Mouse (Mus musculus) stomach, postnatal 0 days (tissue): ENCODE measurements around the gene Gpr107. TPM values are rescaled to one million over a fixed set of nuclear protein-coding genes. Genes with fewer than 3 reads are reported as not detected.

Source experiments
- ATAC-seq: fragments of 200-750 bp; cut with Nextera tagmentation; 2 replicates; pipeline ENCODE4 v1.8.0; 2017; ENCODE audit not compliant: low FRiP score, low TSS enrichment
- DNase-seq: peaks from one replicate; pipeline ENCODE4 v3.0.0-alpha.2; 2016; ENCODE audit warnings: low spot score
- H3K27ac ChIP-seq: fragments of 300-500 bp; sonication (generic); replicated peaks from 2 replicates; pipeline ENCODE4 v1.5.1; 2014; ENCODE audit warnings: mild to moderate bottlenecking, control low read depth
- H3K27me3 ChIP-seq: fragments of 300-500 bp; sonication (generic); 2 replicates; pipeline ENCODE4 v1.6.1; 2014; ENCODE audit warnings: low read length; ENCODE audit not compliant: control insufficient read depth, insufficient read depth
- H3K36me3 ChIP-seq: fragments of 300-500 bp; sonication (generic); 2 replicates; pipeline ENCODE4 v1.6.1; 2014; ENCODE audit warnings: low read length, mixed read lengths; ENCODE audit not compliant: control insufficient read depth, insufficient read depth
- H3K4me1 ChIP-seq: fragments of 300-500 bp; sonication (generic); replicated peaks from 2 replicates; pipeline ENCODE4 v1.6.1; 2014; ENCODE audit warnings: antibody characterized with exemption; ENCODE audit not compliant: control insufficient read depth, insufficient read depth
- H3K4me2 ChIP-seq: fragments of 300-500 bp; sonication (generic); replicated peaks from 2 replicates; pipeline ENCODE4 v1.6.1; 2014; ENCODE audit warnings: low read depth, mild to moderate bottlenecking, control low read depth, moderate library complexity
- H3K4me3 ChIP-seq: fragments of 300-500 bp; sonication (generic); 2 replicates; pipeline ENCODE4 v1.5.1; 2014; ENCODE audit warnings: low read depth, low read length, control low read depth
- H3K9ac ChIP-seq: fragments of 300-500 bp; sonication (generic); 2 replicates; pipeline ENCODE4 v1.6.1; 2014; ENCODE audit warnings: mild to moderate bottlenecking, low read length, control low read depth, mixed read lengths
- H3K9me3 ChIP-seq: fragments of 300-500 bp; sonication (generic); 2 replicates; pipeline ENCODE4 v1.6.1; 2016; ENCODE audit warnings: low read length; ENCODE audit not compliant: control insufficient read depth
- CTCF ChIP-seq: IDR thresholded peaks from 2 replicates; pipeline ENCODE4 v1.5.1; 2016; ENCODE audit warnings: antibody characterized with exemption, low read depth, mild to moderate bottlenecking, moderate library complexity
- EP300 ChIP-seq: optimal IDR thresholded peaks from 2 replicates; pipeline ENCODE3; 2016; ENCODE audit warnings: antibody characterized with exemption
- WGBS: fragments of 180-500 bp; shearing (Covaris S2); extraction: QIAGEN DNeasy Blood & Tissue Kit; methylation state at CpG from one replicate; pipeline ENCODE4 v1.1.7; 2014; 5-methylcytosine and 5-hydroxymethylcytosine counted together
- polyA plus RNA-seq: library from polyadenylated mRNA; unstranded; fragments of >200 nt; fragmentation: Nextera tagmentation; extraction: Ambion mirVana; gene quantifications from 2 replicates; pipeline ENCODE4 v1.2.1, GENCODE M21; 2015

Gpr107 gene
- polyA plus RNA-seq, 1 experiment from 2014 or later = 23.7 TPM

GRCm38 (mm10) chr2:31206211-31206610 lies 54.1 kb downstream of the Gpr107 start:
- Histone ChIP-seq H3K36me3 (peaks cover 21% of the 10 kb centered on the region), H3K4me1 (no peaks in the 10 kb centered on the region)
- WGBS = 56% methylated on average over 4 of the region's 4 CpGs

GRCm38 (mm10) chr2:31206882-31207281 lies 54.8 kb downstream of the Gpr107 start:
- H3K4me2 ChIP-seq = no peak overlapping the region
- 64% methylated on average over 8 of the region's 8 CpGs for WGBS
- H3K27ac ChIP-seq = no peak overlapping the region
- no peak overlapping the region for H3K4me3 ChIP-seq
- TF ChIP-seq EP300 (no peak), CTCF (no peak)
- no peaks in the 10 kb centered on the region for H3K9me3 ChIP-seq
- H3K9ac ChIP-seq = no peak overlapping the region
- DNase-seq (no peak), ATAC-seq (no peak)
- H3K4me1 ChIP-seq = no peaks in the 10 kb centered on the region
- H3K36me3 ChIP-seq = peaks cover 21% of the 10 kb centered on the region
- H3K27me3 ChIP-seq = no peaks in the 10 kb centered on the region

More at GRCm38 (mm10) chr2:31206211-31206610, 54.1 kb downstream of the Gpr107 start:
- no peak for DNase-seq
- H3K4me2 ChIP-seq = no peak overlapping the region
- H3K9ac ChIP-seq = no peak overlapping the region
- TF ChIP-seq CTCF = no peak
- TF ChIP-seq EP300 = no peak
- 0 out of 2 replicates have a peak overlapping the region, but pooled peaks have one; percentile 13 for H3K27ac ChIP-seq
- H3K27me3 ChIP-seq = no peaks in the 10 kb centered on the region
- 0 out of 2 replicates have a peak, but pooled peaks have one; percentile 45 for ATAC-seq
- no peak overlapping the region for H3K4me3 ChIP-seq
- H3K9me3 ChIP-seq = no peaks in the 10 kb centered on the region

GRCm38 (mm10) chr2:31208544-31209142 lies 56.5 kb downstream of the Gpr107 start:
- H3K27ac ChIP-seq = no peak overlapping the region
- ATAC-seq = no peak
- WGBS = 86% methylated on average over 13 of the region's 13 CpGs

GRCm38 (mm10) chr2:31209525-31209924 lies 57.4 kb downstream of the Gpr107 start:
- Histone ChIP-seq H3K4me1 (no peaks in the 10 kb centered on the region), H3K27ac (no peak overlapping the region), H3K9me3 (no peaks in the 10 kb centered on the region), H3K27me3 (no peaks in the 10 kb centered on the region), H3K4me3 (no peak overlapping the region), H3K36me3 (peaks cover 28% of the 10 kb centered on the region), H3K4me2 (no peak overlapping the region), H3K9ac (no peak overlapping the region)
- WGBS = 79% methylated on average over 4 of the region's 4 CpGs
- no peak for ATAC-seq
- TF ChIP-seq CTCF = no peak
- TF ChIP-seq EP300 = no peak
- DNase-seq = no peak

More at GRCm38 (mm10) chr2:31208544-31209142, 56.5 kb downstream of the Gpr107 start:
- peaks cover 26% of the 10 kb centered on the region for H3K36me3 ChIP-seq
- H3K4me2 ChIP-seq = no peak overlapping the region
- no peak overlapping the region for H3K9ac ChIP-seq
- DNase-seq = no peak
- no peaks in the 10 kb centered on the region for H3K27me3 ChIP-seq
- TF ChIP-seq CTCF (no peak), EP300 (no peak)
- H3K4me3 ChIP-seq = no peak overlapping the region
- no peaks in the 10 kb centered on the region for H3K4me1 ChIP-seq
- no peaks in the 10 kb centered on the region for H3K9me3 ChIP-seq

GRCm38 (mm10) chr2:31210144-31210847 lies 58.2 kb downstream of the Gpr107 start:
- H3K4me2 ChIP-seq = no peak overlapping the region
- no peaks in the 10 kb centered on the region for H3K27me3 ChIP-seq
- ATAC-seq = no peak
- no peaks in the 10 kb centered on the region for H3K9me3 ChIP-seq
- H3K27ac ChIP-seq = no peak overlapping the region
- H3K9ac ChIP-seq = no peak overlapping the region
- H3K36me3 ChIP-seq = peaks cover 29% of the 10 kb centered on the region
- no peak overlapping the region for H3K4me3 ChIP-seq
- WGBS = 79% methylated on average over 11 of the region's 11 CpGs
- no peaks in the 10 kb centered on the region for H3K4me1 ChIP-seq
- TF ChIP-seq EP300 (no peak), CTCF (no peak)
- DNase-seq = no peak

- Histone ChIP-seq H3K36me3 (peaks cover 29% of the 10 kb centered on the region), H3K27me3 (no peaks in the 10 kb centered on the region), H3K4me3 (no peak overlapping the region), H3K9ac (no peak overlapping the region), H3K4me1 (no peaks in the 10 kb centered on the region), H3K9me3 (no peaks in the 10 kb centered on the region), H3K27ac (no peak overlapping the region), H3K4me2 (no peak overlapping the region)
- 62% methylated on average over 3 of the region's 3 CpGs for WGBS
- ATAC-seq (no peak), DNase-seq (no peak)
- no peak for TF ChIP-seq EP300
- TF ChIP-seq CTCF = no peak
These were observed 59.1 kb downstream of the Gpr107 start for GRCm38 (mm10) chr2:31211204-31211603.
